Mouse (Mus musculus) megakaryocyte, adult 5-6 weeks (primary cell): ENCODE data around the gene Fcer1g. TPM values are rescaled to one million over a fixed set of nuclear protein-coding genes. Genes with fewer than 3 reads are reported as not detected.

ENCODE experiments used
- ATAC-seq: 2 replicates; pipeline ENCODE4 v1.8.0; 2016; ENCODE audit warnings: mild to moderate bottlenecking, inconsistent platforms; ENCODE audit not compliant: poor library complexity, severe bottlenecking
- total RNA-seq, 2 experiments: library from RNA; stranded (forward) in 1 of 2; stranded (reverse) in 1 of 2; fragments of 153-499, 151-499 nt in 1 of 2; fragments of 221-1000, 200-1000 nt in 1 of 2; gene quantifications; 2 replicates each; pipeline versions ENCODE4 v1.2.3 to v1.2.4; 2015 to 2017

Fcer1g gene
- total RNA-seq, 2 experiments from 2014 or later = 995 to 2,044 TPM

GRCm38 (mm10) chr1:171189476-171190114, 44.6 kb downstream of the Fcer1g start:
- ATAC-seq = no peak

DNA sequence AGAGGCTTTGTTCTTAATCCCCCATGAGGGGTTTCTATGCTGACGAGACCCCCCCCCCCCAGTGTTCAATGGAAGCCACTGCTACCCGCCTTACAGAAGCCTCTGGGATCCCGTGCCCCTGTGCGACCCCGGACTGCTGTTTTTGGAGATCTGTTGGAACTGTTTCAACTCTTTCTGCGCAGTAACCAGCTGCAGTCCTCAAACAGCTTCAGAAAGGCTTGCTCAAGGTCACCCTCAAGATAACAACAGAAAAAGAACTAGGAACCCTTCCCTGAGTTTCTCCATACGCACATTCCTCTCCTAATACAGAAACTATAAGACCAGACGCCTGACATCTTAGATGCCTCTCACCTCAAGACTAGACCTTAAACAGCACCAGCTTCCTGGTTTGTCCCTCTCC, 45.1 kb downstream of the Fcer1g start:
- ATAC-seq = no peak

DNA sequence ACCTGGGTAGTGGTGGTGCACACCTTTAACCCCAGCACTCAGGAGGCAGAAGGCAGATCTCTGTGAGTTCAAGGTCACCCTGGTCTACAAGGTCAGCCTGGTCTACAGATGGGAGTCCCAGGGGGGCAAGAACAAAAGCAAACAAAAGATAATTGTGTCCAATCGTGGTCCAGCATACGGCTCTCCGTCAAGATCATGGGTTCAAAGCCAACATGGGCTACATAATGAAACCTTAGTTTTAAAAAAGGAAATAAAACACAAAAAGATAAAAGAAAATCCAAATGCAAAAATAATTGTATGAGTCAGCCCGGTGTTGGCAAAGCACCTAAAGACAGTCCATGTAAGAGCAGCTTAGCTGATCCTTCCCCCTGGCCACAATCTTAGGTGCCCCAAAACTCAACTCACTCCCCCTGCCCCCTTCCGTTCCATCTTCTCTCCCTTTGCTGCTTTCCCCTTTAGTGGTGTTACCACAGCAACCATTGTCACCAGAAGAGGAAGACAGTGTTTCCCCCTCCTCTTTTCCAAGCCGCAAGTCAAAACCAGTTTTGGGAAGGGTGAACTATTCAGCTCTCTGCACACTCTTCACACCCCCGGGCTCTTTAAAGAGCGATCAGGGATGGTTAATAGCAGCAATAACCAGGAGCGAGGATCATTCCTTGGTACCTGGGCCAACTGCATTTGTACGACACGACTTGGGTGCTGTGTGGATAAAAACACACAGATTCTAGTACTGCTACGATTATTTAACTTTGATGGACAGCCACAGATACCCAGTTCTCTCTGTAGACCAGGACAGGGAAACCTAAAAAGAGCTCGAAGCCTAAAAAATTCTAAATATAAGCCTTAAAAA, 46.1 kb downstream of the Fcer1g start:
- 0 out of 2 replicates have a peak, but pooled peaks have one; percentile 9 for ATAC-seq

- ATAC-seq = no peak
Measured at GRCm38 (mm10) chr1:171185655-171186054, 48.5 kb downstream of the Fcer1g start.

DNA sequence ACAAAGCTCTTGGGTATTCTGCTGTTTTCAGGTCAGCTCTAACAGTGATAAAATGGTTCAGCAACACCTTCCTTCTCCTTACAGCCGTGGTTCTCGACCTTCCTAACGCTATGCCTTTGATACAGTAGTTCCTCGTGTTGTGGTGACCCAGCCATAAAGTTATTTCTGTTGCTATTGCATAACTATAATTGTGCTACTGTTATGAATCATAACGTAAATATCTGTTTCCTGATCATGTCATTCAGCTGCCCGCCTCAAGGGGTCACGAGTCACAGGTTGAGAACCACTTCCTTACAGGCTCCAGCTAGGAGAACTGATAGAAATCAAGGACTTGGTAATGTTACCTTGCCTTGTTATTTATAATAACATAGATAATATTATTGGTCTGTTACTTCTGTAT, 49.9 kb downstream of the Fcer1g start:
- peak; percentile 94 for ATAC-seq

DNA sequence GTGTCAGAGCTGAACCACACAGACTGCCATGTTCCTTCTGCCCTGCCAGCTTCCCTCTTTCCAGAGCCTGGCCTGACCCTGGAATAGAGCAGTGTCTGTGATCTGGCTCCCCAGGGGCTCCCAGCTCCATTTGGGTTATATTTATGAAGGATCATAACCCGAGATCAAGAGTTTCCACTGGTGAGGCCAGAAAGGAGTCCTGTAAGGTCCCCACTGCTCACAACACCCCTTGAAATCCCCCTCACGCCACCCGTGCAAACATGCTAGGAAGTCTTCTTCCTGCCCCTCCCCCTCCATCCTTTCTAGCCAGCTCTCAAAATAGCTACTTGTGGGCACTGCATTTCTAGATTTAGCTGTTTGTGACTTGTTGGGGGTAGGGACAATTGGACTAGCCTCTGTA, 50.5 kb downstream of the Fcer1g start:
- ATAC-seq = no peak

- ATAC-seq = no peak
Measured at GRCm38 (mm10) chr1:171183025-171183424, 51.1 kb downstream of the Fcer1g start.

Other genes starting within 250 kb of the Fcer1g start
- gene Fcgr4, start 215.4 kb downstream of the Fcer1g start, total RNA-seq (2015) = 34.6 and 34.8 TPM in 2 replicates
- 30.0 and 47.4 TPM in 2 replicates for gene Fcgr4, start 215.4 kb downstream of the Fcer1g start, total RNA-seq (2017)
- 499 and 513 TPM in 2 replicates for gene Fcgr3, start 169.4 kb downstream of the Fcer1g start, total RNA-seq (2015)
- 540 and 572 TPM in 2 replicates for gene Fcgr3, start 169.4 kb downstream of the Fcer1g start, total RNA-seq (2017)
- gene Cfap126, start 120.4 kb downstream of the Fcer1g start, total RNA-seq (2015) = 0.91 and 1.0 TPM in 2 replicates
- gene Cfap126, start 120.4 kb downstream of the Fcer1g start, total RNA-seq (2017) = 0.59 TPM in 1 of 2 replicates, not detected in the other
- gene Sdhc, start 83.8 kb downstream of the Fcer1g start, total RNA-seq (2015) = 102 and 130 TPM in 2 replicates
- gene Sdhc, start 83.8 kb downstream of the Fcer1g start, total RNA-seq (2017) = 34.5 and 43.0 TPM in 2 replicates
- gene Mpz, start 83.7 kb downstream of the Fcer1g start, total RNA-seq (2015) = not detected in 2 replicates
- not detected in 2 replicates for gene Mpz, start 83.7 kb downstream of the Fcer1g start, total RNA-seq (2017)
- 1.2 and 1.4 TPM in 2 replicates for gene Pcp4l1, start 38.1 kb downstream of the Fcer1g start, total RNA-seq (2015)
- 0.44 and 0.73 TPM in 2 replicates for gene Pcp4l1, start 38.1 kb downstream of the Fcer1g start, total RNA-seq (2017)
- not detected in 2 replicates for gene Nr1i3, start 20.4 kb downstream of the Fcer1g start, total RNA-seq (2015)
- gene Nr1i3, start 20.4 kb downstream of the Fcer1g start, total RNA-seq (2017) = 0.04 TPM in 2 replicates
- gene Tomm40l, start 11.9 kb downstream of the Fcer1g start, total RNA-seq (2015) = 7.3 and 8.2 TPM in 2 replicates
- gene Tomm40l, start 11.9 kb downstream of the Fcer1g start, total RNA-seq (2017) = 8.5 and 14.4 TPM in 2 replicates
- gene Apoa2, start 9.3 kb downstream of the Fcer1g start, total RNA-seq (2015) = 0.87 TPM in 1 of 2 replicates, not detected in the other
- not detected in 2 replicates for gene Apoa2, start 9.3 kb downstream of the Fcer1g start, total RNA-seq (2017)
- gene Adamts4, start 16.1 kb upstream of the Fcer1g start, total RNA-seq (2015) = not detected in 2 replicates
- 0.12 TPM in 1 of 2 replicates, not detected in the other for gene Adamts4, start 16.1 kb upstream of the Fcer1g start, total RNA-seq (2017)
- gene Ndufs2, start 17.0 kb upstream of the Fcer1g start, total RNA-seq (2015) = 235 and 245 TPM in 2 replicates
- gene Ndufs2, start 17.0 kb upstream of the Fcer1g start, total RNA-seq (2017) = 276 and 306 TPM in 2 replicates
- gene B4galt3, start 36.0 kb upstream of the Fcer1g start, total RNA-seq (2015) = 17.8 and 20.4 TPM in 2 replicates
- 28.5 and 33.5 TPM in 2 replicates for gene B4galt3, start 36.0 kb upstream of the Fcer1g start, total RNA-seq (2017)
- 26.5 and 27.4 TPM in 2 replicates for gene Ppox, start 46.8 kb upstream of the Fcer1g start, total RNA-seq (2015)
- gene Ppox, start 46.8 kb upstream of the Fcer1g start, total RNA-seq (2017) = 14.5 and 18.0 TPM in 2 replicates
- 41.1 and 41.9 TPM in 2 replicates for gene Usp21, start 53.6 kb upstream of the Fcer1g start, total RNA-seq (2015)
- 20.2 and 28.9 TPM in 2 replicates for gene Usp21, start 53.6 kb upstream of the Fcer1g start, total RNA-seq (2017)
- gene Ufc1, start 60.7 kb upstream of the Fcer1g start, total RNA-seq (2015) = 95.3 and 105 TPM in 2 replicates
- 54.6 and 78.6 TPM in 2 replicates for gene Ufc1, start 60.7 kb upstream of the Fcer1g start, total RNA-seq (2017)
- gene Dedd, start 94.8 kb upstream of the Fcer1g start, total RNA-seq (2015) = 22.4 and 23.6 TPM in 2 replicates
- 12.1 and 13.1 TPM in 2 replicates for gene Dedd, start 94.8 kb upstream of the Fcer1g start, total RNA-seq (2017)
- 6.5 and 9.7 TPM in 2 replicates for gene Nit1, start 111.3 kb upstream of the Fcer1g start, total RNA-seq (2015)
- gene Nit1, start 111.3 kb upstream of the Fcer1g start, total RNA-seq (2017) = 37.1 and 39.2 TPM in 2 replicates
- gene Pfdn2, start 111.3 kb upstream of the Fcer1g start, total RNA-seq (2015) = 26.1 and 38.4 TPM in 2 replicates
- gene Pfdn2, start 111.3 kb upstream of the Fcer1g start, total RNA-seq (2017) = 16.0 and 27.3 TPM in 2 replicates
- 0.09 TPM in 1 of 2 replicates, not detected in the other for gene Klhdc9, start 126.4 kb upstream of the Fcer1g start, total RNA-seq (2015)
- gene Klhdc9, start 126.4 kb upstream of the Fcer1g start, total RNA-seq (2017) = 0.16 and 0.59 TPM in 2 replicates
- 0.66 and 1.2 TPM in 2 replicates for gene Nectin4, start 135.7 kb upstream of the Fcer1g start, total RNA-seq (2015)
- 1.3 and 2.1 TPM in 2 replicates for gene Nectin4, start 135.7 kb upstream of the Fcer1g start, total RNA-seq (2017)
- gene Arhgap30, start 154.6 kb upstream of the Fcer1g start, total RNA-seq (2015) = 95.6 and 105 TPM in 2 replicates
- gene Arhgap30, start 154.6 kb upstream of the Fcer1g start, total RNA-seq (2017) = 231 and 235 TPM in 2 replicates
- 23.0 and 27.0 TPM in 2 replicates for gene Usf1, start 176.9 kb upstream of the Fcer1g start, total RNA-seq (2015)
- 76.7 and 80.1 TPM in 2 replicates for gene Usf1, start 176.9 kb upstream of the Fcer1g start, total RNA-seq (2017)
- 3.8 and 4.1 TPM in 2 replicates for gene Tstd1, start 184.5 kb upstream of the Fcer1g start, total RNA-seq (2015)
- 0.61 and 5.1 TPM in 2 replicates for gene Tstd1, start 184.5 kb upstream of the Fcer1g start, total RNA-seq (2017)
- gene F11r, start 203.2 kb upstream of the Fcer1g start, total RNA-seq (2015) = 0.33 and 0.59 TPM in 2 replicates
- not detected in 2 replicates for gene F11r, start 203.2 kb upstream of the Fcer1g start, total RNA-seq (2017)